Mouse (Mus musculus): ENCODE results near the gene Sptbn4. TPM values are rescaled to one million over a fixed set of nuclear protein-coding genes. Genes with fewer than 3 reads are reported as not detected.

Gene Sptbn4
- total RNA-seq, 2 experiments from 2014 or later: 130 to 133 TPM

DNA sequence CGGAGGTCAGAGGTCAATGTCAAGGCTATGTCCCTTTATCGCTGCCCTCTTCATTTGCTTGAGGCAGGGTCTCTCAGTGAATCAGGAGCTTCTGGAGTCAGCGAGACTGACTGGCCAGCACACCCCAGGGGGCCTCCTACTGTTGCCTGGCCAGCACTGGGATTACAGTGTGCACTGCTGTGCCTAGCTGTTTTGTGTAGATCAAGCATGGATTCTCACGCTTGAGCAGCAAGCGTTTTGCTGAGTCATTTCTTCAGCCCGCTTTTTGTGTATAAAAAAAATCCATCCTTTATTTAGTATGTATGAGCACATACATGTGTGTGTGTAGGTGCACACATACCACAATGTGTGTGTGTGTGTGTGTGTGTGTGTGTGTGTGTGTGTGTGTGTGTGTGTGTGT is 58.3 kb downstream of the Sptbn4 start:
- DNase-seq (ENCODE audit: low spot score in 2 of 2): no peak

DNA sequence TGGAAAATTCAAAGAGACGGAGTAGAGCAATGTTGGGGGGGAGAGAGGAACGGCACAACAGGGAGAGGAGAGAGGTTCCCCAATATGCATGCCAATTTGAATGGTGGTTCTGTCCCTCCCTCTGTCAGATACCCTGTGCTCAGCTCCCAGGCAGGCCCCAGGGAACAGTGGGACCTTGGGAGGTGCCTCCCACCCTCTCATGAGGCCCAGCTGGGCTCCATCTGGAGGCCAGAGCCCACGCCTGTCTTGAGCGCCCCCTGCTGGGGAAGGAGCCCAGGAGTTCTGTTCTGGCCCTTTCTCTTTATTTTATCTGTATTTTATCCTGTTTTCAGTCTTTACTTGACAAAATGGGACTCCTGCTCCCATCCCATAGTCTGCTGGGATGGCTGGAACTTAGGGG is 62.8 kb downstream of the Sptbn4 start:
- DNase-seq (ENCODE audit: low spot score in 2 of 2): peak; percentile 67 to 82

- no peak for DNase-seq (ENCODE audit: low spot score in 2 of 2)
These were observed 63.4 kb downstream of the Sptbn4 start for GRCm38 (mm10) chr7:27384134-27384533.

DNA sequence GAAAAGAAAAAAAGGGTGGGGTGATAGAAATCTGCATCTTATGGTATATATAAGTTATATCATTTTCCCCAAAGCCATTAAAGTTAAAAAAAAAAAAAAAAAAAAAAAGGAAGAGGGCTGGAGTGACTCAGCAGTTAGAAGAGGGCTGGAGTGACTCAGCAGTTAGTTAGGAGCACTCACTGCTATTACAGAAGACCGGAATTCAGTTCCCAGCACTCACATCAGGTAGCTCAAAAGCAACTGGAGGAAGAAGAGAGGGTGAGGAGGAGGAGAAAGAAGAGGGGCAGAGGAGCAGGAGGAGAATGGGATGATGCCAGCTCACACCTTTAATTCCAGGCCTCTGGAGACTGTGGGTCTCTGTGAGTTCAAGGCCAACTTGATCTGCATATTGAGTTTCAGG is 64.3 kb downstream of the Sptbn4 start:
- no peak for DNase-seq (ENCODE audit: low spot score in 2 of 2)

- no peak for DNase-seq (ENCODE audit: low spot score in 2 of 2)
These were observed 65.9 kb downstream of the Sptbn4 start for GRCm38 (mm10) chr7:27381560-27381959.

GRCm38 (mm10) chr7:27381009-27381408 is 66.5 kb downstream of the Sptbn4 start:
- DNase-seq (ENCODE audit: low spot score in 2 of 2): no peak

DNA sequence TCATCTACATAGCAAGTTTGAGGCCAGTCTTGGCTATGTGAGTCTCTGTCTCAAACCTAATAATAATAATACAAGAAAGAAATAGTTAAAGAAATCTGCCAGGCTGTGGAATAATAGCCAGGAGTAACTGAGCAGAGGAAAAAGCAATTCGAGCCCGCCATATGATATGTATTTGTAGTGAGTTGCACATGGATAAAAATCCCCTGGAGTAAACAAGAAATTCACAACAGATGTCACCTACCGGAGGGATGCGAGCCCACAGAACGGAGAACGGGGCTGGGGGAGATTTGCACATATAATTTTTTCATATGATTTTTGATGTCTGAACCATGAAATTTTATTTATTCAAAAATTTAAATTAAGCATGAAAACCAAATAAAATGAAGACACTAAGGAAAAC is 67.7 kb downstream of the Sptbn4 start:
- DNase-seq (ENCODE audit: low spot score in 2 of 2): no peak

DNA sequence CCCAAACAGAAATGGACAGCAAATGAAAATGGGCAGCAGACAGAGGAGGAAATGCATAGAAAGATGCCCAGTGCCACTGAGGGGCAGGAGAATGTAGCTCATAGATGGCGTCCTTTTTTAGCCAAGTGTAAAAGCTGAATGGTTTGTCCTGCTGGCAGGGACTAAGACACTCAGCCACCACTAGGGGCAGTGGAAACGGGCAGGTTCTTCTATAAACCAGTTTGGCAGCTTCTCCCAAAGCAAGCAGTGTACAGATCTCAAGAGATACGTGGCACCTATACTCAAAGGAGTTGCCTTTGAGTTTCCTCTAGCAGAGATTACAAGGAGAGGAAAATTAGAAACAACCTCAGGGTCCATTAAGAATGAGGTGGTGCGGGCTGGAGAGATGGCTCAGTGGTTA is 69.1 kb downstream of the Sptbn4 start:
- no peak for DNase-seq (ENCODE audit: low spot score in 2 of 2)

DNA sequence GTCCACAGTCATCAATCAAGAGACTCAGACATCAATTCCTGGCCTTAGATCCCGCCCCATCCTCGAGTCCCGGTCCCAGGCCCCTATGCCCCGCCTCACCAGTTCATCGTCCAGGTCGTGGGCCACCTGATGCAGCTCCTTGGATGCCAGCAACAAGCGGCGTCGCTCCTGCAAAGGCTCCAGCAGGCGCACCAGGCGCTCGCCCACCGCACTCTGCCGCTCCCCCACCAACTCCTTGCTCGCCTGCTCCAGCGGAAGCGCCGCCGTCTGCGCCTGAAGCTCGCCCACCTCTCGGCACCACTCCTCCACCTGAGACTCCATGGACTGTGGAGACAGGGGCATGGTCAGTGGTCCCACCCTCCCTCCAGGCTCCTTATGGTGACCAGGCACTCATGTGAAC is 72.2 kb downstream of the Sptbn4 start:
- DNase-seq (ENCODE audit: low spot score in 2 of 2): peak; percentile 65 to 77

DNA sequence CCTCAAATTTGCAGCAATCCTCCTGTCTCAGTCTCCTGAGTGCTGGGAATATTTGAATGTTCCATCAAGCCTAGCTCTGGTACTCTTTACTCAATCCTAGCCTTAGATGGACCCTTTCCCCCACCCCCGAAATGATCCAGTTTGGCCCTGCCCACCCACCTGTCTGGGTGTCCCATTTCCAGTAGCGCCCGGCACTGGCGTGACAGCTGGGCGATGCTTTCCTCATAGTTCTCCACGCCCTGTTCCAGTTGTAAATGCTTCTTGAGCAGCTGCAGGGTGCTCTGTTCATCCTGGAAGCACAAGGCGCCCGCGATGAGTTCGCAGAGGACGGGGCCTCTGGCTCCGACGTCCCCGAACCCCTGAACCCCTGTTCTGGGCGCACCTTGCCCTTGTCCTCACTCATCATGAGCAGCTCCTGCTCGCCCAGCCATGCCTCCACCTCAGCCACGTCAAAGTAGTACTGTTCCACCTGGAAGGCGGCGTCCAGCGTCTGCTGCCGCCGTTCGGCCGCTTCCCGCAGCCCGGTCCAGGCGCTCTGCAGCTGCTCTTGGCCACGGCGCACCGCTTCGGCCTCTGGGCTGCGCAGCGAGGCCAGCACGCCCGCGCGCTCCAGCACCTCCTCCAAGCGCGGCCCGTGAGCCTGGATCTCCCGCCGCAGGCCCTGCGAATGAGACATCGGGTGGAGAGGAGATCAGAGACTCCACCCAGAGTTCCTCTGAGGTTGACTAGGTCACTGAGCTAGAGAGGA is 75.6 kb downstream of the Sptbn4 start:
- DNase-seq (ENCODE audit: low spot score in 2 of 2): no peak

DNA sequence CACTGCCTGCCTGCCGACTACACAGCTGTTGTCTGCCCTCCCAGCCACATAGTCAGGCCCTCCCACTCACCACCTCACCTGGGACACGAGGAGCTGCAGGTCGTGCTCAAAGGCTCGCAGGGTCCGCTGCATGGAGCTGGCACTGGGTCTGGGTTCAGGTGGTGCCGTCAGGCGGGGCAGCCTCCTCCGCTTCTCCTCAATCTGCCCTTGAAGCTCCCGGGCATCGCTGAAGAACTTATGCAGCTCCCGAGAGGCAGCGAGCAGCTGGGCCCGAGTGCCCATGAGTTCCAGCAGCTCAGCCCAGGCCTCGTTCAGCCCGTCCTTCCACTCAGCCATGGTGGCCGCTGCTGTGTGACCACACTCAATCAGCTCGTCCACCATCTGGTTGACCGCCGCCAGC is 78.4 kb downstream of the Sptbn4 start:
- DNase-seq (ENCODE audit: low spot score in 2 of 2): no peak

DNA sequence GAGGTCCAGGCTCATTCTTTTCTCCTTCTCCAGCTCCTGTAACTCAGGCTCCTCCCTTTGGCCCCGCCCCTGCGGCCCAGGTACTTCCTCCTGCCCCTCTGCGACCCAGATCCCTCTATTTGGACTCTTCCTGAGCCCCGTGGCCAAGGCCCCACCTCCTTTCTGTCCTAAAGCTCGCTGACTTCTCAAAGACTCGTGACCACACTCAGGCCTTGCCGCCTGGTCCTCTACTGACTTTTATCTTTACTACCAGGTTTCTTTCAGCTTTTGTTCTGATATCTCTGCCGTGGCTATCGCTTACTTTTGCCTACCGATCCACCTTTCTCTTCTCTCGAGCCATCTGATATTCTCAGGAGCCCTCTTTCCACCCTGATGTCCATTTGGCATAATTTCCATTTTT is 79.5 kb downstream of the Sptbn4 start:
- no peak for DNase-seq (ENCODE audit: low spot score in 2 of 2)

DNA sequence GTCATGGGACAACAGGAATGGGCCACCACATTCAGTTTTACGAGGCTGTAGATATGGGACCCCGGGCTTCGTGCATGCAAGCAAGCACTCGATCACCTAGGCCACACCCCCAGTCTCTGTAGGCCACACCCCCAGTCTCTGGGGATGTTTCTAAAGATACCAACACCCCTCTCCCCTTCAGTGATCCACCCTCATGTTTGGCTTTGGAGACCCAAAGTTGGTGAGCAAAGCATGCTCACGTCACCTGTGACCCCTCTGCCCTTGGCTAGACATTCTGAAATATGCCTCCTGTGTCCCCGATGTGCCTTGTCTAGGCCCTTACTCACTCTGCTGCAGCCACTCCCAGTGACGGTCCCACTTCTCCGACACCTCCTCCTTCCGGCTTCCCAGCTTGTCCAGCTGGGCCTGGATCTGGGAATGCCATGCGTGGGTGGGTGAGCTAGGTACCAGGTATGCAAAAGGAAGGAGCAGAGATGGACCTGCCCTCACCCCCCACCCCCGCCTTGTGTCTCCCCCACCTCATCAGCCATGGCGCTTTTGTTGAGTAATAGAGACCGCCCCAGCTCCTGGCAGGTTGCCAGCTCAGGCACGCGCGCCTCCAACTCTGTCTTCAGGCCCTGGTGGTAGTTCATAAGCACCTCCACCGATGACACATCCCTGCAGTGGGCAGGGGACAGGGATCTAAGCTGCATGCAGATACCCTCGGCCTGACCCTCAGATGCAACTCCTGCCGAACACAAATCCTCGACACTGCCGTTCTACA is 81.2 kb downstream of the Sptbn4 start:
- peak in 1 of 2 experiments; percentile 51 for DNase-seq (ENCODE audit: low spot score in 2 of 2)

GRCm38 (mm10) chr7:27364379-27364778 is 83.1 kb downstream of the Sptbn4 start:
- DNase-seq (ENCODE audit: low spot score in 2 of 2): no peak

GRCm38 (mm10) chr7:27361283-27361946 is 86.1 kb downstream of the Sptbn4 start:
- DNase-seq (ENCODE audit: low spot score in 2 of 2): peak; percentile 97 to 99

GRCm38 (mm10) chr7:27360749-27361148 is 86.7 kb downstream of the Sptbn4 start:
- DNase-seq (ENCODE audit: low spot score in 2 of 2): no peak

DNA sequence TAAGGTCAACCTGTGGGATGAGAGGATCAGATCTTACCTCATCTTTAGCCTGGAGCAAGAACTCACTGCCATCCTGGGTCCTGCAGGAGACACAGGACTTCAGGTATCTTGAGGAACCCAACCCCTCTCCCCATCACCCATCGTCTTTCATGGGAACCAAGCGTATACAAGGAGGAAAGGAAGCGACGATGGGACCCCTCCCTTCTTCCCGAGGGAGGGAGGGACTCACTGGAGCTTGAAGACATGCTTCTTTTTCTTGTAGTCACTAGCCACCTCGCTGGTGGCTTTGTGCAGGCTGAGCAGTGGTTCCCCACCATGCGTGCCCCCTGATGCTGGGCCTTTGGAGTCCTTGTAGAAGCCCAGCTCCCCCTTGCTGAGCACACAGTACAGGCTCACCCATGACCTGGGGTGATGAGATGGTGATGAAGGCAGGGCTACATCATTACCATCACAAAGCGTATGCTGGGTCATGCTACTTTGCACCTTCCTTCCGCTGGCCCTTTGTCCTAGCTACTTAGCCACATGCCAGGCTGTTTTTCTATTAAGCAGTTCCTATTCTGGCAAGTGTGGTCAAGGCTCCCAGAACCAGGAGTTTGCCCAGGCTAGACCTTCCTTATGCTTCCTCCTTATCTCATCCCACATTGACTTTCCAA is 87.7 kb downstream of the Sptbn4 start:
- DNase-seq (ENCODE audit: low spot score in 2 of 2): no peak

- DNase-seq (ENCODE audit: low spot score in 2 of 2): no peak
These were observed 88.3 kb downstream of the Sptbn4 start for GRCm38 (mm10) chr7:27359162-27359561.

- no peak for DNase-seq (ENCODE audit: low spot score in 2 of 2)
These were observed 89.9 kb downstream of the Sptbn4 start for GRCm38 (mm10) chr7:27357595-27357978.

DNA sequence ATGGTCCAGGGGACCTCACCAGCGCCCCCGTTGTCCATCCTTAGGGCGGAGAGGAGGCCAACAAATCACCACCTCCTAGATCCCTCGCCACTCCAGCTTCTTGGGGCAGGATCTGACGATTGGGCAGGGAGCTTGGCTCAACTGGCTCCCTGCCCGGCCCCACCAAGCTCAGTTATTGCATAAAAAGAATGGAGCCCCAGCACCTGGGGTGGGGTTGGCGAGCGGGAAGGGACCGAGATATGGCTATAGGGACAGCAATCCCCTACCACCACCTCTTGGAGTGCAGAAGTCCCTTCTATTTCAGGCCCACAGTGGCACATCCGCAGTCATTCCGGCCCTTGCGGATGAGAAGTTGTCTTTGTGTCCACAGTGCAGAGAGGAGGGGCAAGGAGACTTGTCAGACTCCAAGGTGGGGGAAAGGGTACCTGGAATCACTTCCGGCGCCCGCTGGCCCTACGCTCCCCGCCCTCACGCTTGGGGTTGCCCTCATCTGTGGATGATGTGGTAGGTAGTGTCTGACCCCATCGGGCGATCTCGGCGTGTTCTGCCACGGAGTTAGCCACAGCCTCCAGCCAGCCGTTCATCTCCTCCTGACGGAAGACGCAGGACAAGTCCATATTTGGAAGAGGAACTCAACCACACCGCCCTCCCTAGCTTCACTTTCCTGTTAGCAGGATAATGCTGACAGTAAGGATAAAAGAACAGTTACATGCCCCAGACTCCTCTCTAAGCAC is 90.5 kb downstream of the Sptbn4 start, which contains the start of gene Gm20479:
Gene Gm20479 (minus strand): TSS at position 559 of the 734 bp plus-strand sequence.
- DNase-seq (ENCODE audit: low spot score in 2 of 2): no peak

GRCm38 (mm10) chr7:27356248-27356647 is 91.2 kb downstream of the Sptbn4 start:
- DNase-seq (ENCODE audit: low spot score in 2 of 2): no peak
